In genomic region chr5:151134202-151134601, GRCm38 (mm10) we compare ENCODE assay signal across 16 mouse cellular contexts.
"Had no signal": no experiment of that assay in that cellular context is flagged by ENCODE, and none has a peak within 500 bp of the region (broad histone marks: within the 10 kb centered on the region; RNA-seq: fewer than 3 reads in every experiment).

No protein-coding gene starts in this region.

- H3K27ac ChIP-seq: neural tube, embryonic 13.5 days; neural tube, embryonic 15.5 days; stomach, embryonic 15.5 days; stomach, postnatal 0 days had no signal

- H3K4me3 ChIP-seq: neural tube, embryonic 13.5 days; neural tube, embryonic 15.5 days; stomach, embryonic 15.5 days had no signal

- H3K4me2 ChIP-seq: neural tube, embryonic 13.5 days; neural tube, embryonic 15.5 days; stomach, embryonic 15.5 days had no signal

- H3K36me3 ChIP-seq: neural tube, embryonic 13.5 days; neural tube, embryonic 15.5 days; stomach, embryonic 15.5 days had no signal

- H3K27me3 ChIP-seq: neural tube, embryonic 13.5 days; neural tube, embryonic 15.5 days; stomach, embryonic 15.5 days had no signal

- H3K9me3 ChIP-seq: neural tube, embryonic 13.5 days; neural tube, embryonic 15.5 days; stomach, embryonic 15.5 days had no signal

- DNase-seq: retina, postnatal 1 day; right cerebral cortex, adult 18-20 months; right cerebral cortex, postnatal 14 days; right cerebral cortex, postnatal 25 days; right cerebral cortex, postnatal 4 days; spleen, adult 18-20 months; thymus, adult 18-20 months; thymus, adult 2 months; thymus, postnatal 14 days; thymus, postnatal 25 days; thymus, postnatal 36 days; thymus, postnatal 4 days had no signal

- H3K9ac ChIP-seq: neural tube, embryonic 13.5 days; neural tube, embryonic 15.5 days; stomach, embryonic 15.5 days had no signal
